Mouse (Mus musculus): ENCODE data around the gene Ctsk. TPM values are rescaled to one million over a fixed set of nuclear protein-coding genes. Genes with fewer than 3 reads are reported as not detected.

The Ctsk gene
- total and polyA plus RNA-seq, 3 experiments: 0.08 to 0.10 TPM; not detected in 1

DNA sequence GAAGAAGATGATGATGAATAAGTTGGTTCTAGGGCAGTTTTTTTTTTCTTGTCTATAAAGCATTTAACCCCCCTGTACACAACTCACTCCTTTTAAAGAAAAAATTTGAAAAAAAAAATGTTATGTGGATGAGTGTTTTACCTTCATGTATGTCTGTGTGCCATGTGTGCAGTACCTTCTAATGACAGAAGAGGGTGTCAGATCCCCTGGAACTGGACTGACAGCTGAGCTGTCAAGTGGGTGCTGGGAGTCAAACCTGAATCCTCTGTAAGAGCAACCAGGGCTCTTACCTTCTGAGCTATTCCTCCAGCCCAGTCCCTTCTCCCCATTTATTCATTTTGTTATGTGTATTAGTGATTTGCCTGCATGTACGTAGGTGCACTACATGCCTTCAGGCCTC is 32.0 kb downstream of the Ctsk start:
- H3K27me3 ChIP-seq (ENCODE audit: control insufficient read depth in 1 of 2, insufficient read depth in 2 of 2, low read length in 2 of 2): peaks cover 3 to 7% of the 10 kb centered on the region in 2 experiments
- no peak overlapping the region for H3K27ac ChIP-seq (ENCODE audit: control insufficient read depth, low read depth, low read length)
- no peaks in the 10 kb centered on the region for H3K79me2 ChIP-seq (ENCODE audit: control insufficient read depth, insufficient read depth, low read length, poor library complexity)
- DNase-seq (ENCODE audit: low read depth, low spot score): peak; percentile 65
- H3K9me3 ChIP-seq (replicated peaks; ENCODE audit: insufficient read depth, low read length): no peaks in the 10 kb centered on the region
- H3K4me3 ChIP-seq (ENCODE audit: control insufficient read depth in 1 of 2, insufficient read depth in 1 of 2, low read depth in 2 of 2, low read length in 2 of 2): no peak overlapping the region
- H3K4me1 ChIP-seq (ENCODE audit: control insufficient read depth in 1 of 2, insufficient read depth in 2 of 2, low read length in 2 of 2): peaks cover 0 to 3% of the 10 kb centered on the region in 2 experiments; a peak in 1 of 4 replicates
- H3K36me3 ChIP-seq (ENCODE audit: control insufficient read depth in 1 of 2, insufficient read depth in 2 of 2, low read length in 2 of 2): no peaks in the 10 kb centered on the region; a peak in 1 of 4 replicates
- H3K9ac ChIP-seq (ENCODE audit: control insufficient read depth, low read depth, low read length, poor library complexity, severe bottlenecking): no peak overlapping the region
- TF ChIP-seq USF2 (IDR thresholded peaks at IDR 0.05; ENCODE audit: borderline replicate concordance in 1 of 2, insufficient read depth in 1 of 2, low read depth in 1 of 2, low read length in 2 of 2): no peak
- peak; percentile 70 for TF ChIP-seq SMC3 (IDR thresholded peaks at IDR 0.05; ENCODE audit: low read depth, low read length)
- TF ChIP-seq POLR2AphosphoS2 (IDR thresholded peaks at IDR 0.05; ENCODE audit: low read length): no peak
- 0 out of 2 replicates have a peak, but pooled peaks have one; percentile 11 for TF ChIP-seq BHLHE40 (IDR thresholded peaks at IDR 0.05; ENCODE audit: borderline replicate concordance, low read depth, low read length)
- no peak for TF ChIP-seq RCOR1 (IDR thresholded peaks at IDR 0.05; ENCODE audit: low read depth, low read length)
- no peak for TF ChIP-seq CHD1 (IDR thresholded peaks at IDR 0.05; ENCODE audit: low read depth, low read length)
- no peak for TF ChIP-seq MYB (IDR thresholded peaks at IDR 0.05; ENCODE audit: low read depth, low read length)
- TF ChIP-seq MYC (IDR thresholded peaks at IDR 0.05; ENCODE audit: low read depth, low read length): no peak
- no peak for TF ChIP-seq USF1 (IDR thresholded peaks at IDR 0.05; ENCODE audit: low read depth, low read length)
- no peak for TF ChIP-seq POLR2A (IDR thresholded peaks at IDR 0.05; ENCODE audit: control insufficient read depth in 1 of 2, insufficient read depth in 1 of 2, low read depth in 1 of 2, low read length in 2 of 2, poor library complexity in 1 of 2)
- no peak for TF ChIP-seq MAFK (IDR thresholded peaks at IDR 0.05; ENCODE audit: borderline replicate concordance, low read depth, low read length)
- TF ChIP-seq UBTF (IDR thresholded peaks at IDR 0.05; ENCODE audit: borderline replicate concordance, insufficient read depth, low read depth, low read length): no peak
- no peak for TF ChIP-seq MEF2A (IDR thresholded peaks at IDR 0.05; ENCODE audit: extremely low read depth, insufficient replicate concordance, low read depth, low read length, poor library complexity, severe bottlenecking)
- no peak for TF ChIP-seq MAX (IDR thresholded peaks at IDR 0.05; ENCODE audit: low read length)
- no peak for TF ChIP-seq TCF12 (IDR thresholded peaks at IDR 0.05; ENCODE audit: low read depth, low read length)
- no peak for TF ChIP-seq GATA1 (IDR thresholded peaks at IDR 0.05; ENCODE audit: low read depth, low read length)
- no peak for TF ChIP-seq ZMIZ1 (IDR thresholded peaks at IDR 0.05; ENCODE audit: low read depth, low read length)
- no peak for TF ChIP-seq ETS1 (IDR thresholded peaks at IDR 0.05; ENCODE audit: low read depth, low read length)
- TF ChIP-seq TAL1 (IDR thresholded peaks at IDR 0.05; ENCODE audit: low read length): no peak
- no peak for TF ChIP-seq NRF1 (IDR thresholded peaks at IDR 0.05; ENCODE audit: insufficient read depth, low read depth, low read length, poor library complexity, severe bottlenecking)
- no peak for TF ChIP-seq TBP (IDR thresholded peaks at IDR 0.05; ENCODE audit: low read depth, low read length)
- TF ChIP-seq EP300 (IDR thresholded peaks at IDR 0.05; ENCODE audit: low read depth in 1 of 2, low read length in 2 of 2): no peak
- TF ChIP-seq ZC3H11A (IDR thresholded peaks at IDR 0.05; ENCODE audit: low read depth, low read length): peak; percentile 50
- no peak for TF ChIP-seq ELF1 (IDR thresholded peaks at IDR 0.05; ENCODE audit: low read depth, low read length)
- TF ChIP-seq MXI1 (IDR thresholded peaks at IDR 0.05; ENCODE audit: low read depth, low read length): no peak
- TF ChIP-seq CHD2 (IDR thresholded peaks at IDR 0.05; ENCODE audit: low read length): no peak
- no peak for TF ChIP-seq E2F4 (IDR thresholded peaks at IDR 0.05; ENCODE audit: borderline replicate concordance, low read depth, low read length)
- TF ChIP-seq RAD21 (IDR thresholded peaks at IDR 0.05; ENCODE audit: low read depth, low read length): peak; percentile 73
- TF ChIP-seq ZNF384 (IDR thresholded peaks at IDR 0.05; ENCODE audit: low read depth, low read length): no peak
- TF ChIP-seq POLR2AphosphoS5 (IDR thresholded peaks at IDR 0.05; ENCODE audit: borderline replicate concordance, low read depth, low read length): no peak
- no peak for TF ChIP-seq ZKSCAN1 (IDR thresholded peaks at IDR 0.05; ENCODE audit: low read depth, low read length)
- no peak for TF ChIP-seq NELFE (IDR thresholded peaks at IDR 0.05; ENCODE audit: low read depth, low read length)
- peak; percentile 42; the same call in 1 of the 2 replicates for TF ChIP-seq SIN3A (IDR thresholded peaks at IDR 0.05; ENCODE audit: low read length)
- TF ChIP-seq MAZ (IDR thresholded peaks at IDR 0.05; ENCODE audit: low read depth, low read length): no peak
- no peak for TF ChIP-seq JUND (IDR thresholded peaks at IDR 0.05; ENCODE audit: low read depth, low read length)
- TF ChIP-seq GABPA (IDR thresholded peaks at IDR 0.05; ENCODE audit: low read depth, low read length): no peak
- peak; percentile 44 to 69 (median 53) for TF ChIP-seq CTCF (IDR thresholded peaks at IDR 0.05 in 2 of 3, conservative IDR thresholded peaks at IDR 0.05 in 1 of 3; ENCODE audit: control insufficient read depth in 1 of 3, insufficient read depth in 1 of 3, low read depth in 2 of 3, low read length in 3 of 3, poor library complexity in 1 of 3, severe bottlenecking in 1 of 3)
- no peak for TF ChIP-seq KAT2A (conservative IDR thresholded peaks at IDR 0.05; ENCODE audit: low read depth, low read length)

Measured in MEL (cell line).